Mouse (Mus musculus): ENCODE data around the gene Yap1. TPM values are rescaled to one million over a fixed set of nuclear protein-coding genes. Genes with fewer than 3 reads are reported as not detected.

Gene Yap1
- polyA plus RNA-seq, 1 experiment from 2014 or later = 32.2 TPM

GRCm38 (mm10) chr9:7963867-7964266 is 40.5 kb downstream of the Yap1 start:
- Histone ChIP-seq H3K9ac (ENCODE audit: low read depth, low read length) (no peak overlapping the region), H3K9me3 (ENCODE audit: control insufficient read depth, low read length) (no peaks in the 10 kb centered on the region), H3K36me3 (ENCODE audit: control insufficient read depth, insufficient read depth, low read length) (peaks cover 16% of the 10 kb centered on the region; the same call in 1 of the 2 replicates), H3K27me3 (replicated peaks; ENCODE audit: control insufficient read depth, insufficient read depth, low read length) (no peaks in the 10 kb centered on the region), H3K4me3 (ENCODE audit: low read depth, low read length) (no peak overlapping the region), H3K4me1 (ENCODE audit: control insufficient read depth, insufficient read depth, low read length) (peaks cover 39% of the 10 kb centered on the region), H3K4me2 (ENCODE audit: low read depth, low read length) (no peak overlapping the region), H3K27ac (replicated peaks; ENCODE audit: low read depth, low read length) (no peak overlapping the region)
- no peak for ATAC-seq (ENCODE audit: low read depth)
- no peak for DNase-seq (ENCODE audit: low spot score)
- 77% methylated on average over 2 of the region's 2 CpGs for WGBS

- Histone ChIP-seq H3K4me3 (ENCODE audit: low read depth, low read length) (no peak overlapping the region), H3K9me3 (ENCODE audit: control insufficient read depth, low read length) (no peaks in the 10 kb centered on the region), H3K36me3 (ENCODE audit: control insufficient read depth, insufficient read depth, low read length) (peaks cover 16% of the 10 kb centered on the region; the same call in 1 of the 2 replicates), H3K27ac (replicated peaks; ENCODE audit: low read depth, low read length) (no peak overlapping the region), H3K9ac (ENCODE audit: low read depth, low read length) (no peak overlapping the region), H3K4me2 (ENCODE audit: low read depth, low read length) (no peak overlapping the region), H3K4me1 (ENCODE audit: control insufficient read depth, insufficient read depth, low read length) (peaks cover 39% of the 10 kb centered on the region), H3K27me3 (replicated peaks; ENCODE audit: control insufficient read depth, insufficient read depth, low read length) (no peaks in the 10 kb centered on the region)
- 73% methylated on average over 7 of the region's 7 CpGs for WGBS
- ATAC-seq (ENCODE audit: low read depth) (no peak), DNase-seq (ENCODE audit: low spot score) (no peak)
Observed at GRCm38 (mm10) chr9:7962915-7963314, 41.5 kb downstream of the Yap1 start.

DNA sequence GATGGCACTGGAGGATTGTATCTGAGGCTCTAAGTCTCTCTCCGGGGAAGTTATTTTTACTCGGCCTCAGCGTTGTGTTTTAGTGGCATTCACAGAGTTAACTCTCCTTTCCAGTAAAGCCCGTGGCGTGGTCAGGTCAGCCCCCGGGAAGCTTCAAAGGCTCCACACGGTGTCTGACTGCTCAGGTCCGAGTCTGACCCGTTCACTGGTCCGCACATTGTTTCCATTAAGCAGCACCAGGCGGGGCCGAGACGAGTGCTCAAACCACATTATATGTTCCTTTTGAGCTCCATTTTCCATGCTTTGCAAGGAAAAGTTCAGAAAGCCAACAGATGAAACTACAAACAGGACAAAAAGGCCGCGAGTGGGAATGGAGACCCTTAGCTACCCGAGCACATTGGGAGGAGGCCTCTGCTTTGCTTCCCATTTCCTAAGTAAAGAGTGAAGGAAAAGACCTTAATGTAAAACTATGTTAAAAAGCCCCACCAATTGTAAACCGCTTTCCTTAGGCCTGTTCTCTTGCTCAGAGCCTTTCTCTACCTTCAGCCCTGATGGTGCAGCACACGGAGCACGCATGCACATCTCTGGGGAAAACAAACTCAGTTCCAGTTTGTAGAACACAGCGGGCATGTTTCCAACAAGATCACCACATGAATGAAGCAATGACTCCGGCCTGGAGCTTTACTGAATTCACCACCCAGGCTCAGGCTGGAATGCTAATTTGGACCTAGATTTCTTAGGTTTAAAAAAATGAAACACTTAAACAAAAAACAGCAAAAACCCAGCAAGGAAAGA is 42.8 kb downstream of the Yap1 start:
- no peaks in the 10 kb centered on the region for H3K27me3 ChIP-seq (replicated peaks; ENCODE audit: control insufficient read depth, insufficient read depth, low read length)
- H3K36me3 ChIP-seq (ENCODE audit: control insufficient read depth, insufficient read depth, low read length) = peaks cover 14% of the 10 kb centered on the region; the same call in 1 of the 2 replicates
- H3K4me1 ChIP-seq (ENCODE audit: control insufficient read depth, insufficient read depth, low read length) = peaks cover 39% of the 10 kb centered on the region
- peak overlapping the region; percentile 26 for H3K4me2 ChIP-seq (ENCODE audit: low read depth, low read length)
- no peak overlapping the region; the same call in 1 of the 2 replicates for H3K9ac ChIP-seq (ENCODE audit: low read depth, low read length)
- peak overlapping the region; percentile 88 for H3K27ac ChIP-seq (replicated peaks; ENCODE audit: low read depth, low read length)
- DNase-seq (ENCODE audit: low spot score) (peak; percentile 82), ATAC-seq (ENCODE audit: low read depth) (peak; percentile 24; the same call in 1 of the 2 replicates)
- no peaks in the 10 kb centered on the region for H3K9me3 ChIP-seq (ENCODE audit: control insufficient read depth, low read length)
- WGBS = 20% methylated on average over 21 of the region's 21 CpGs
- no peak overlapping the region for H3K4me3 ChIP-seq (ENCODE audit: low read depth, low read length)

DNA sequence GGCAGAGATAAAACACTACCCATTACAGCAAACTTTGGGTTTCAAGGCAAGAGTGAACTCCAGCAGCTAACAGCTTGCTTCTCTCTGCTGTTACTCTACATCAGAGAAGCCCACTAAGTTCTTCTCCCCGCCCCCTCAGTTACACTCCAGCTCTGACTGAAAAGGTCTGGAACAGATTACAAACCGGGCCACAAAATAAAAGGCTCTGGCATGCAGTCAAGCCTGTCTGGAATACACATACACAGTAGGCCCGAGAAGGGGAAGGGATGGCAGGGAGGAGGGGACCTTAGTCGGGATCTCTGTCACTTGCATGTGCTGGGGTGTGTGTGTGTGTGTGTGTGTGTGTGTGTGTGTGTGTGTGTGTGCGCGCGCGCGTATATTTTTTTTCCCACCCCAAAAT is 44.0 kb downstream of the Yap1 start:
- Histone ChIP-seq H3K9ac (ENCODE audit: low read depth, low read length) (no peak overlapping the region), H3K4me2 (ENCODE audit: low read depth, low read length) (peak overlapping the region; percentile 24), H3K27ac (replicated peaks; ENCODE audit: low read depth, low read length) (peak overlapping the region; percentile 88), H3K4me1 (ENCODE audit: control insufficient read depth, insufficient read depth, low read length) (peaks cover 38% of the 10 kb centered on the region), H3K9me3 (ENCODE audit: control insufficient read depth, low read length) (no peaks in the 10 kb centered on the region), H3K4me3 (ENCODE audit: low read depth, low read length) (no peak overlapping the region), H3K36me3 (ENCODE audit: control insufficient read depth, insufficient read depth, low read length) (peaks cover 11% of the 10 kb centered on the region; the same call in 1 of the 2 replicates), H3K27me3 (replicated peaks; ENCODE audit: control insufficient read depth, insufficient read depth, low read length) (no peaks in the 10 kb centered on the region)
- ATAC-seq (ENCODE audit: low read depth) = peak; percentile 93
- peak; percentile 97 for DNase-seq (ENCODE audit: low spot score)
- 33% methylated on average over 9 of the region's 9 CpGs for WGBS

DNA sequence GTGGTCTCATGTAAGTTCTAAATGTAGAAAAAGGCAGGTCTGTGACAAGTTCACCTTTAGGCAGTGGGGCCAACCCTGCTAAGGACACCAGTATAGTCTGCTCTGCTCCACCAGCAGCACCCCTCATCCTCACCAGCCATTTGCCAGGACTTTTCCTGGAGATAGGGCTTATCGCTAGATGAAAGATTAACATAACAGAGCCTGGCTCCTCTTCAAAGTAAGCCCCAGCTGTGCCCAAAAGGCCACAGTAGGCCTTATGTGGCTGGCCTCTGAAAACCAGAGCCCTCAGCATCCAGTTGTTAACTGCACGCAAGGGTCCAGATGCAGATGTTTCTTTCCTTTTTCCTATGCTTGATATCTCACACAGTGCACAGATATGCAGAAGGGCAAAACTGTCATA is 45.1 kb downstream of the Yap1 start:
- Histone ChIP-seq H3K4me2 (ENCODE audit: low read depth, low read length) (no peak overlapping the region), H3K9me3 (ENCODE audit: control insufficient read depth, low read length) (no peaks in the 10 kb centered on the region), H3K27ac (replicated peaks; ENCODE audit: low read depth, low read length) (peak overlapping the region; percentile 88; the same call in 1 of the 2 replicates), H3K27me3 (replicated peaks; ENCODE audit: control insufficient read depth, insufficient read depth, low read length) (no peaks in the 10 kb centered on the region), H3K36me3 (ENCODE audit: control insufficient read depth, insufficient read depth, low read length) (peaks cover 19% of the 10 kb centered on the region), H3K4me3 (ENCODE audit: low read depth, low read length) (no peak overlapping the region), H3K4me1 (ENCODE audit: control insufficient read depth, insufficient read depth, low read length) (peaks cover 35% of the 10 kb centered on the region), H3K9ac (ENCODE audit: low read depth, low read length) (no peak overlapping the region)
- ATAC-seq (ENCODE audit: low read depth) (no peak), DNase-seq (ENCODE audit: low spot score) (no peak)
- 53% methylated on average over 2 of the region's 2 CpGs for WGBS

DNA sequence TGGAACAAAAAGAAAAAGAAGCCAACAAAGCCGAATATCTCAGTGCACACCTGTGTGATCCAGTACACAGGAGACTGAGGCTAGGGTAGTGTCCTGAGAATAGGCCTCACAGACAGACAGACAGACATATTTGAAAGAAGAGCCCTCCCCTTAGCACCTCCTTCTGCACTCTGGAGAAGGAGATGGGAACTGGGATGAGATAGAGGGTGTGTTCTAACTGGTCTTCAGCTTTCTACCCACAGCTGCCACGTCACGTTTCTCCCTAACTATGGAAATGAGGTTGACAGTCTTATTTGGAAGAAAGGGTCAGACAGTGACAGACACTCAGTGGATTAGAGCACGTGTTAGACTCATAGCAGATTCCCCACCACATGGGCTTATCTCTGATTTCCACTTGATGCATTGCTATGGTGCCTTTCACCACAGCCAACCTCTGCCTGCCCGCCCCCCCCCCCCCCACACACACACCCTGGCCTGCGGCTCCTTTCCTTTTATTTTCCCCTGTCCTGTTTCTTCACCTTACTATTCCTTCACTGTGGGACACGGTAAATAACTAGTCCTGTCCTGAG is 46.3 kb downstream of the Yap1 start:
- DNase-seq (ENCODE audit: low spot score) (no peak), ATAC-seq (ENCODE audit: low read depth) (no peak)
- WGBS = 46% methylated on average over 7 of the region's 7 CpGs
- H3K4me2 ChIP-seq (ENCODE audit: low read depth, low read length) = no peak overlapping the region
- no peaks in the 10 kb centered on the region for H3K27me3 ChIP-seq (replicated peaks; ENCODE audit: control insufficient read depth, insufficient read depth, low read length)
- peaks cover 32% of the 10 kb centered on the region for H3K4me1 ChIP-seq (ENCODE audit: control insufficient read depth, insufficient read depth, low read length)
- no peak overlapping the region for H3K4me3 ChIP-seq (ENCODE audit: low read depth, low read length)
- no peak overlapping the region for H3K9ac ChIP-seq (ENCODE audit: low read depth, low read length)
- H3K36me3 ChIP-seq (ENCODE audit: control insufficient read depth, insufficient read depth, low read length) = peaks cover 25% of the 10 kb centered on the region
- H3K27ac ChIP-seq (replicated peaks; ENCODE audit: low read depth, low read length) = no peak overlapping the region
- no peaks in the 10 kb centered on the region for H3K9me3 ChIP-seq (ENCODE audit: control insufficient read depth, low read length)

- H3K36me3 ChIP-seq (ENCODE audit: control insufficient read depth, insufficient read depth, low read length) = peaks cover 32% of the 10 kb centered on the region
- no peak overlapping the region for H3K4me3 ChIP-seq (ENCODE audit: low read depth, low read length)
- WGBS = 88% methylated on average over 2 of the region's 2 CpGs
- H3K27me3 ChIP-seq (replicated peaks; ENCODE audit: control insufficient read depth, insufficient read depth, low read length) = no peaks in the 10 kb centered on the region
- DNase-seq (ENCODE audit: low spot score) (no peak), ATAC-seq (ENCODE audit: low read depth) (no peak)
- H3K9ac ChIP-seq (ENCODE audit: low read depth, low read length) = no peak overlapping the region
- no peak overlapping the region for H3K4me2 ChIP-seq (ENCODE audit: low read depth, low read length)
- no peaks in the 10 kb centered on the region for H3K9me3 ChIP-seq (ENCODE audit: control insufficient read depth, low read length)
- no peak overlapping the region for H3K27ac ChIP-seq (replicated peaks; ENCODE audit: low read depth, low read length)
- H3K4me1 ChIP-seq (ENCODE audit: control insufficient read depth, insufficient read depth, low read length) = peaks cover 26% of the 10 kb centered on the region
Observed at GRCm38 (mm10) chr9:7957407-7957806, 47.0 kb downstream of the Yap1 start.

- Histone ChIP-seq H3K27me3 (replicated peaks; ENCODE audit: control insufficient read depth, insufficient read depth, low read length) (no peaks in the 10 kb centered on the region), H3K4me1 (ENCODE audit: control insufficient read depth, insufficient read depth, low read length) (peaks cover 16% of the 10 kb centered on the region), H3K27ac (replicated peaks; ENCODE audit: low read depth, low read length) (no peak overlapping the region), H3K4me2 (ENCODE audit: low read depth, low read length) (no peak overlapping the region), H3K9me3 (ENCODE audit: control insufficient read depth, low read length) (no peaks in the 10 kb centered on the region), H3K9ac (ENCODE audit: low read depth, low read length) (no peak overlapping the region), H3K4me3 (ENCODE audit: low read depth, low read length) (no peak overlapping the region), H3K36me3 (ENCODE audit: control insufficient read depth, insufficient read depth, low read length) (peaks cover 42% of the 10 kb centered on the region)
- 79% methylated on average over 8 of the region's 8 CpGs for WGBS
- DNase-seq (ENCODE audit: low spot score) = no peak
- no peak for ATAC-seq (ENCODE audit: low read depth)
Observed at GRCm38 (mm10) chr9:7956400-7956799, 48.0 kb downstream of the Yap1 start.

Data from embryonic facial prominence, embryonic 14.5 days (tissue).